Mouse (Mus musculus): Measurements from ENCODE around the gene Sorcs3. TPM values are rescaled to one million over a fixed set of nuclear protein-coding genes. Genes with fewer than 3 reads are reported as not detected.

The Sorcs3 gene
- total RNA-seq, 1 experiment from 2014 or later: not detected

DNA sequence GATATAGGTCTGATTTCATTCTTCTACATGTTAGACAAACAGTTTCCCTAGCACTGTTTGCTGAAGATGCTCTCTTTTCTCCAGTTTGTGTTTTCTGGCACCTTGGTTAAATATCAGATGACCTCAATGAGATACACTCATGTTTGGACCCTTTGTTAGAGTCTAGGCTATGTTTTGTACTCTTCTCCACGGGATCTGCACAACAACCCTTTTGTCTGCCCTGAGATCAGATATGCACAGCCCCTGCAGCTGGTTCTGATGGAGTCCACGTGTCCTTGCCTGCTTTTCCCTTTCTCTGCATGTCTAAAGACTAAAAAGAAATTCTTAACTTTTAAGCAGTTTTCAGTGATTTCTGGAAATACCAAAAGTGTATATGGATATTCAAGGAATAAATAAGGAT is 273.0 kb downstream of the Sorcs3 start:
- no peak for ATAC-seq (replicated peaks; ENCODE audit: low read depth, poor library complexity, severe bottlenecking)

DNA sequence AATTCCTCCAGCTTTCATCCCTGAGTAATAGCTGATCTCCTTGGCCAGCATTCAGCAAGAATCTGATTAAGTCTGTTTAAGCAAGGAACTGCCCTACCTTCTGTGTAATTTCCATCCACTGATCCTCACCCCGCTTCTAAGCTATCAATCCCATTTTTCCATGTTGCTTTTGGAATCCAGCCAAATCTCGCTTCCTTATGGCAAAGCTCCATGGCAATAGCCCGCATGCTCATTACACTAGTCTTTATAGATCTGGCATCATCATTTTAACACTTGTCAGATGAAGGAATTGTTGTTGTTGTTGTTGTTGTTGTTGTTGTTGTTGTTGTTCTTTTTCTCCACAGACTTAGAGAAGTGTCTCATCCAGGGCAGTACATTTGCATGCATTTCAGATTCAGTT is 277.1 kb downstream of the Sorcs3 start:
- no peak for ATAC-seq (replicated peaks; ENCODE audit: low read depth, poor library complexity, severe bottlenecking)

DNA sequence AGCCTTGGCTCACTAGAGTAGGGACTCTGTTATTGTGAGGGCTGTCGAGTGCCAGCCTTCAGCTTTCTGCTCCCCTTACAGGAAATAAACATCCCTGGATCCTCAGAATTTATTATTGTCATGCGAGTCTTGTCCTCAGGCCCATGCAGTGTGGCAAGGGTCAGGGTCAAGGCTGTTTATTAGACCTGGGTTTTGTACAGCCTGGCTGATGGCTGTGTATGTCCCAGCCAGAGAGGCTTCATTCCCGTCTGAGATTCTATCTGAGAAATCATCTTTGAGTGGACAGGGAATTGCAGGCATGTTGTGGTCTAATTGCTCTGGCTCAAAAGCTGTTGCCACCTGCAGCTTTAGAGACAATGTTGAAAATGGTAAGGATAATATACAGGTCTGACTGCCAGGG is 285.3 kb downstream of the Sorcs3 start:
- ATAC-seq (replicated peaks; ENCODE audit: low read depth, poor library complexity, severe bottlenecking): no peak

DNA sequence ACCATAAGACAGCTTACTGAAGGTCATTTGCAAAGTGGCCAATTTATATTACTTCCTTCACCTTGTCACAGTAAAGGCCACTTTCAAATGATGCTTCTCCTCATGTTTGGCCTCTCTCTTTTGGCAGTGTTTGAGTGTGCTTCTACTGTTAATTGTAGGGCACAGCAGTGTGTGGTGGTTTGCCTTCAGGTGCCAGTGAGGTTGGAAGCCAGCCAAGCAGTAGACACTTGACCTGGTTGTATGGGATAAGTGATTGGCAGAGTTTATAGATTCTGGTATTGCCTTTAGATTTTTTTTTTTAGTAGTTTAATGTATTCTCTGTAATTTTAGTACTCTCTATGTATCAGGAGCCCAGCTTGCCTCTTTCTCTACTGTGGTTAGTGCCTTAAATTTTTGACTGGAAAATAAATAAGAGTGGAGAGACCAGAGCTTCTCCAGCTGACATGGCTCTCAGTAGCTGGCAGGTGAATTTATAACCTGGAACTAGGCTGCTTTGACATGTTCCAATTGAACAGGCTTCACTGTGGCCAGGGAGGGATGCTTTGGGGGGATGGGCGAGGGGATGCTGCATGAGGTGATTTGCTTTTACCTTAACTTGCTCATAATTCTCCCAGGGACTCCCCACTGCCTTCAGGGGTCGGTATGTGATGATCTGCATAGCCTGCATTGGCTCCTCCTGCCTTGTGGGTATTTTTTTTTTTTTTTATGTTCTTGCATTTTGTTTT is 298.2 kb downstream of the Sorcs3 start:
- no peak for ATAC-seq (replicated peaks; ENCODE audit: low read depth, poor library complexity, severe bottlenecking)

DNA sequence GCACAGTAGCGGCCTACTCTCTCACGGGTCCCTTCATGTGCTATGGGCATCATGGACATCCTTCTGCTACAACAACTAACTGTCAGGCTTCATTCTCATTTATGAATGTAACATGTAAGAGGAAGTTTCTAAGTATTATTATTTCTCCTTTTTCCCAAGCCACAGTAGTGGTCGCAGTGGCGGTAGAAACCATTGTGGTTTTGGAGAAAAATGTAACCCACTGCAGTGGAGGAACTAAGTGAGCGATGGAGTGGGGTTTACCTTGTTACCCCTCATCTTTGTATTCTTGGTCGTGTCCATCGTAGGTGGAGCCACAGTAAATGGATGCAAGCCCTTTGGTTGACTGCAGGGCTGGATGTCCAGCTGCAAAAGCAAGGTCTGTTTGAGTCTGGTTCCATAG is 318.0 kb downstream of the Sorcs3 start:
- ATAC-seq (replicated peaks; ENCODE audit: low read depth, poor library complexity, severe bottlenecking): peak; percentile 81

DNA sequence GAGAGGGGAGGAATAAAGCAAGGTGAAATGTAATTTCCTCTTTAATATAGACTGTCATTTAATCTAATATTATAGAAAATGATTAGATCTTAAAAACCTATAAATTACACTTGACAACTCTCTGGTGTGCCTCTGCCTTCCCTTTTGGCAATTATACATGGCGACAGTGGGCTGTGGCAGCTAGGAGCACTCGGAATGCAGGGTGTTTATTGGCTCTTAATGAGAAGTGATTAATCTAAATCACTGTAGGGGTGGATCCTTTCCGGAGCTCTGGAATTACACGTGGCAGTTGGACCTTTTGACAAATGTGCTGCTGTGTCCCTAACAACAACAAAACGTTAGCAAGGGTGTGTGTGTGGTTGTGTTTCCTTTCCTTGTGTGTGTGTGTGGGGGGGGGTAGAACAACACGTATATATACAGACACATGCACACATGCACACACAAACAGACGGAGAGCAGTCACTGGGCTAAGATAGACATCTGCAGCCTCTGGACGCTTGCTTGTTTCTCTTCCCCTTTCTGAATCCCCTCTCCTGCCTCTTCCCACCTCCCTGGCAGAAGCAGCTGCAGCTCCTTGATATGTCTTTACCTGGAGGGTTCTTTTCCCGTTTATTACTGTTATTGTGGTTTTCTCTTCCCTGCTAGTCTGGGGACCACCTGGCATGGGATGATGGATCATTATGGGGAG is 318.8 kb downstream of the Sorcs3 start:
- ATAC-seq (replicated peaks; ENCODE audit: low read depth, poor library complexity, severe bottlenecking): peak; percentile 85

DNA sequence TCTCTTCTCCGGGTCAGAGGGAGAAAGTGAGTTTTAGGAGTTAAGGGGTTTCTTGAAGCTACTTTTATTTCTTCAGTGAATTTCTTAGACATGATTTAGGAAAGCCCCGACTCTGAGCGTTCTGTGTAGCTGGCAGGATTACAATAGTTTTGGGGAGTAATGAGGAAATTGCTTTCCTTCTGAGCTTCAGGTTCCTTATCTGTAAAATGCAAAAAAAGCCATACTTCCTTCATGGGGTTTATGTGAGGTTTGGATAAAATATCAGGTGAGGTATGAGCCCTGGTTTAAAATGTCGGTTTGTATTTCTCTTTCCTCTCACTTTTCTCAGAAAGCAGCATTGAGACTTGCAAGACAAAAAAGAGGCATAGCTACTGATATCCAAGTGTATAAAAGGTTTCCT is 327.8 kb downstream of the Sorcs3 start:
- ATAC-seq (replicated peaks; ENCODE audit: low read depth, poor library complexity, severe bottlenecking): no peak

DNA sequence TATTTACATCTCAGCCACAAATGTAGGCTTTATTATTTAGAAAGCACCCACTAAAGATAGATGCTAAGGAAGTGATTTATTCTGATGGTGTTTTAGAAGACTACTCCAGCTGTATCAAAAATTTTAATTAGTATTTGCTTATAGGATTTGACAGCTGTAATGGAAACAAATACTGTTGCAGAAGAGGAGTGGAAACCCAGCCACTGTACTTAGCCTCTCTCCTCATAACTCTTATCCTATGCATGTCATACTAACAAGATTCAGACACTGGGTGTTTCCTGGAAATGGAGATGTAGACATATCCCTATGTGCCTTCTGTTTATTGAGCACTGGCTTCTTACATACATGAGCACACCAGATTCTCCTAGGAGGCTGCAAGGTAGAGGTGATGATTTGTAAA is 338.5 kb downstream of the Sorcs3 start:
- ATAC-seq (replicated peaks; ENCODE audit: low read depth, poor library complexity, severe bottlenecking): no peak

DNA sequence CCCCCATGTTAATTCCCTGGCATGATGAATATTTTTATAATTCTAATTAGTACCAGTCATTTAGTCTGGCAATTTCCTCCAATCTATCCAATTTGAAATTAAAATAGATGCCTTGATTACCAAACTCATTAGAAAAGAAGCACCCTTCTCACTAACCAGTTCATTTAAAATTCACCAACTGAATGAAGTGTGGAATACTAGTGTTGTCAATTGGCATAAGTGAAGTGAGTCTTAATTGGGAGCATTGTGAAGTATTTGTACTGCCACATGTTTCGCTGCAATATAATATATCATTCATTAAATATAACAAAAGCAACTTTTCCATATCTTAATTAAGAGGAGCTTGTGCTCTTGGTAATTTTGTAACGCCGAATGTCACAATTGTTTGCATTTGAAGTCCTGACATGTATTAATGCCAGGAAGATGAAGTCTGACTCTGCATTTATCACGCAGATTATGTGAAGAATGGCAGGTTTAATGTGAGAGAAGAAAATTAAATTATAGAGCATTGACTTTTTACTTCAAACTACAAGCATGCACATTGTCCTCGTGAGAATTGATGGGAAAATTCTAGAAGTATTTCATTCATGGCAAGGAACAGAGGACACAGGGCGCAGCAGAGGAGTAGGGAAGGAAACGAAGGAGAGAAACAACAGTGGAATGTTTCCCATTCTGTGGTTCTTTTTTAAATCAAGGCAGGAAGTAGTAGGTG is 339.8 kb downstream of the Sorcs3 start:
- no peak for ATAC-seq (replicated peaks; ENCODE audit: low read depth, poor library complexity, severe bottlenecking)

DNA sequence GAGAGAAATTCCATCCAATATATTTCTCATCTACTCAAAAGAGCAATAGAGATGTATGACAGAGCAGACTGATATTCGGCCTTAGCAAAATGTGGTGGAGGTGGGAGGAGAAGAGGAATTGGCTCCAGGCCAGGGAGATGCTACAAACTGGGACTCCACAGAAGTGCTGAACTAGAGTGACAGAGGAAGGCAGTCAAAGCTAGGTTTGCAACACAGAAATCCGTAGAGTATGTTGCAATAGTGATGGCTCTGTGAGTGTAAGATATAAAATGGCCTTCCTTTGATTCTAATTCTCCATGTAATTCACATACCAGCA is 340.3 kb downstream of the Sorcs3 start:
- ATAC-seq (replicated peaks; ENCODE audit: low read depth, poor library complexity, severe bottlenecking): no peak

DNA sequence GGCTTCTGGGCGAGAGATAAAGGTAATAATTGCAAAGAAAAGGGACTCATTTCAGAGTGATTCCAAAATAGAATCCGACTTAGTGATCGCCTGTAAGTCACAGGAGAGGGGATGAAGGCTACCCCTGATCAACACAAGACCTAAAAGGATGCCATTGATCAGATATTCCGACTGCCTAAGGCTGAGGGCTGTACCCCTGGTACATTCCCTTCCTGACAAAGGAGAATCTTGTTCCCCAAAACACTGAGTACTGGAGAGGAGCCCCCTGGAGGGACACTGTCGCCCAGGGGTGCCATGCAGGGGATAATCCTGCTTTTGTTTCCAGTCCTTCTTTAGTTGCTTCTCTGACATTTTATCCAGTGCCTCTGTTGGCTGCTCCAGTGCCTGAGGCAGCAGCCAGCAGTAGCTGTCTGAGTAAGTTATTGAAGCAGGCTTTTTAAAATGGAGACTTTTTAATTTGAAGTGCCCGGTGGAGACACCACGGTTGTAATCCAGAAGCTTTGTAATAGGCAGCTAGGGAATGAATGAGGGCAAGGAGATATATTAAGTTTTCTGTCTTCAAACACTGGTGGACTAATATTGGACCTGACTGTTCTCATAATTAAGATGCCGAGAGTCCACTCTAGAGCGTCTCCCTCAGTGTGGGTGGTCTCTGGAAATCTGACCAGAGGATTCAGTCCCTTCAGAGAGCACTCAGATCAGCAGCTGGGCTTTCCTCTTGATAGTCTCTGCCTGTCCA is 342.5 kb downstream of the Sorcs3 start:
- ATAC-seq (replicated peaks; ENCODE audit: low read depth, poor library complexity, severe bottlenecking): no peak

DNA sequence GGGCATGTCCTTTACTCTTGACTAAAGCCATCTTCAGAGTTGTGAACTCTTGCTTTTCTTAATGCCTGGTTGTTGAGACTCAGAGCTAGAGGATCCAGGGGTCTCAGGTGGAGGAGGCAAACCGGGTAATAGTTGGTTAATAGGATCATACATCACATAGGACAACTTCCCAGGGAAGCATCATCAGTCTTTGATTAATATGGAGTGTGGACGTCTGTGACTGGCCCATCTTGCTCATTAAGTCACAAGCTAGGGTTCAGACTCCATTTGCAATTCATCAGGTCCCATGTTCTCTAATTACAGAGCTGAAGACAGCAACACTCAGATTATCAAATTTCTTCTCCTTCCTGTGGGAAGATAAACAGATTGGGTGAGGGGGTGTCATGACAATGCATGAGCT is 353.6 kb downstream of the Sorcs3 start:
- ATAC-seq (replicated peaks; ENCODE audit: low read depth, poor library complexity, severe bottlenecking): no peak

DNA sequence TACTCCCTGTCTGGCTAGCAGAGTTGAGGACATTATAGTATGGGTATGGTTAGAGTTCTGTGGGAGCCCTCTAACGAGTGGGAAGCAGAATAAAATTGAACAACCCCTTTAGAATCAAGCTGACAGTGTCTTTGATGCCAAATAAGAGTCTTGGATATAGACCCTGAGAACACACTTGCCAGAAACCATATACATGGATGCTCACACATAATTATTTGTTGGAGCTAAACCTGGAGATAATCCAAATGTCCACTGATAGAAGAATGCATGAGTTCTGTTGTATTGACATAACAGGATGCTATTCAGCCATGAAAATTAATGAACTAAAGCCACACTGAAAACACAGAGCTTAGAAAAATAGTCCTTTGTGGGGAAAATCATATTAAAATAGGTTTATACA is 369.9 kb downstream of the Sorcs3 start:
- ATAC-seq (replicated peaks; ENCODE audit: low read depth, poor library complexity, severe bottlenecking): no peak

DNA sequence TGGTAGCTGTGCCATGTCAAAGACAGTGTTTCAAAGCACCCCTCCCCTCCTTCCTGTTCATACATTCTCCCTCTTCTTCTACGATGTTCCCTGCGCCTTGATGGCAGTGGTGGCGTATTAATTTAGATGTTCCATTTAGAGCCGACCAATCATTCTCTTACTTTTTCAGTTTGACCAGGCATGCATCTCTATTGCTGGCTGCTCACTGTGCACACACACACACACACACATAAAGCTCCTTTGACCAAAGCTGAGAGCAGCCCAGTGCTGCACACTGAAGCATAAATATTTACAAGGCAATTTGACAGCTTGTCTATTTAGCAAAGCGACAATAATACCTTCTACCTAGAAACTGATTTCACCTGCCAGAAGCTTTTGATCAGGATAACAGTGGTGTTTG is 371.3 kb downstream of the Sorcs3 start:
- ATAC-seq (replicated peaks; ENCODE audit: low read depth, poor library complexity, severe bottlenecking): no peak

DNA sequence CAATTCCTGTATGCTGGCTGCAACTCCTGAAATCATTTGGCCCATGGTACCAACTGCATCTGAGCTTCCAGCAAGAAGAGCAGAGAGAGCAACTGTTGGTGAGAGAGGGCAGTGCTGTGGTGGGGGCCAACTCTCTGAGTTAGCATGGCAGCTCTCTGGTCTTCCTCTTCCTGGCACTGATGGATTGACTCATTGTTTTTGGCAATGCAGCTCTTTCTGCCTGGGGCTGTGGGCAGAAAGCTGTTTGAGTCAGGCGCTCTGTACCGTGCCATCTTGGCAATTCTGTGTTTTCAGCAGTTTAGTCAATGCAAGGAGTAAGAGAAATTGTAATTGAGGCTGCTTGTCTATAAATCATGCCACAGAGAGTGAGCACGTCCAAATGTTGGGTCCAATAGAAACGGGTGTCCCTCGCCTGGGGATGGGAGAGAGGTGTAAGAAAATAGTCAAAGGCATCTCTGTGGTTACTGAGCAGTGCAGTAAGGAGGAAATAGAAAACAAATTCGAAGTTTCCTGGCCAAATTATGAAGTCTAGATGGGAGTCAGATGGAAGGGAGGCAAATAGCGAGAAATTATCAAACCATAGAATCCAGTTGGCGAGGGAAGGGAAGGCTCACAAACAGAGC is 379.2 kb downstream of the Sorcs3 start:
- no peak for ATAC-seq (replicated peaks; ENCODE audit: low read depth, poor library complexity, severe bottlenecking)

DNA sequence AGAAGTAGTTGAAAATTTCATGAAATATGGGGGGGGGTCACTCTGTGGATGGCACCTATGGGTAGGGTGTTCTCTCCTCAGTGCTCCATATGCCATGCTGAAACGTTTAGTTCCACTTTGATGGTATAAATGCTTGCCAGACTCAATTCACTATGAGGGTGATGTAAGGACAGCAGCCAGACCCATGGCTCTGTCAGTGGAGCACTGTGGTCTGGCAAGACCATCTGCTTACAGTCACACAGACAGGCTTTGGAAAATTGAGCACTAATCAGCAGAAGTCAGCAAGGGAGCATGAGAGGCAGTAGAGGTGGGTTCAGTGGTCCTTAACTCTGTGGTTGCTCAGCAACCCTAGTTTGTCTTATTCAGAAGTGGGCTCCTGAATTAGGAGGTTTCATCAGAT is 411.1 kb downstream of the Sorcs3 start:
- no peak for ATAC-seq (replicated peaks; ENCODE audit: low read depth, poor library complexity, severe bottlenecking)

DNA sequence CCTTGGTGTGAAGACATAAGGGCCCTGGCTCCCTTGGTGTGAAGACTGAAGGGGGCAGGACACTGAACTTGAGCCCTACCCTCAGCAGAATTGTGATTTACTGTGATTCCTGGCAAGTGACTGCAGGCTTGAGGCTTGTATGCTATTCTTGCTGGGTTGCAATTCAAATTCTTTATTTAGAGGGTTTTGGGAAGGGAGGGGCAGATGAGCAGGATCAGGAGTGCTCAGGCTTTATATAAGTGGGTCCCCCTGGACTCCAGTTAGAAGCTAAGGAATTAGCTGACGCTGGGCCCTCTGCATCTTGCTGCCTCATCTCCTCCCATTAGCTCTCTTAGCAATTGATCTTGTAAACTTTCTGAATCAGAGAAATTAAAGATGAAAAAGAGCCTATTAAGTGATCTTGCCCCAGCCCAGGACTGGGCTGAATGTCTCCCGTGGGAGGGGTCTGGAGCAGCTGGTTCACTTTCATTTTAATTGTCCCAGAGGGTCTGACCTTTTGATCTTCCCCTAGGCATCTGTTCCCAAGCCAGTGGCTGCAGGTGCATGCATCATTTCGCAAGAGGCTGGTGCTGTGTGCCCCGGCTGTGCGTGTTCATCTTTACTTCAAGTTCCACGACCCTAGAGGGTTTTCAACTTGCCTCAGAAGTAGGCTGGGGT is 425.0 kb downstream of the Sorcs3 start:
- ATAC-seq (replicated peaks; ENCODE audit: low read depth, poor library complexity, severe bottlenecking): no peak

DNA sequence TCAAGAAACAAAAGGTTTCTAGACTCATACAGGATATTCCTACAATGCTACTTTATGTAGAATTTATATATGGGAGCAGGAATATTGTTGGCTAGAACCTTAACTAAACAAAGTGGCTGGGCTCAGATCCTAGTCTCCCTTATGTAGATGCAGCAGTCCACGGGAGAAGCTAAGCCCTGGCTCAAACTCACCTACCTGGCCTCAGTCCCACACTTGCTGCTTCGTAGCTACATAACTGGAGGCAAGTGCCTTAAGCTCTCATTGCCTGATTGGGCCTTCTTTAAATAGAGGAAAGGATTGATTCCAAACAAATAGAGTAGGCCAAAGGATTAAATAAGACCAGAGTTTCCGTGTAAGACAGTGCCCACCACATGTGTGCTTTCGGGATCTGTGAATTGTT is 436.7 kb downstream of the Sorcs3 start:
- ATAC-seq (replicated peaks; ENCODE audit: low read depth, poor library complexity, severe bottlenecking): no peak

DNA sequence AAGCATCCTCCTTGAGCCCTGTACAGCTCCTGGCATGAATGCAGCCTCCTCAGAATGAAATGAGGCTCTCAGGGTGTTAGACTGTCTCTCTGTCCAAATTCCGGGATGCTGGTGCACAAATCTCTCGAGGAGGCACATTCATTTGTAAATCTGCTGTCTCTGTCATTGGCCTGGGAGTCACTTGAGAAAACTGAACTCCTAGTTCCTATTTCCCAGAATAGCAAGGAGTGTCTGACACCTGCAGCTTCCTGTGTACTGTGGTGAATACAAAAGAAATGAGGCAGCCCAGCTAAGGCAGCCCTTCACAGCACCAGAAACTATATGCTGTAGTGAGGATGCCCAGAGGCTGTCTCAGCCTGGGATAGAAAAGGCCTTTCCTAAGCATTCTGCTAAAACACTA is 444.1 kb downstream of the Sorcs3 start:
- no peak for ATAC-seq (replicated peaks; ENCODE audit: low read depth, poor library complexity, severe bottlenecking)

DNA sequence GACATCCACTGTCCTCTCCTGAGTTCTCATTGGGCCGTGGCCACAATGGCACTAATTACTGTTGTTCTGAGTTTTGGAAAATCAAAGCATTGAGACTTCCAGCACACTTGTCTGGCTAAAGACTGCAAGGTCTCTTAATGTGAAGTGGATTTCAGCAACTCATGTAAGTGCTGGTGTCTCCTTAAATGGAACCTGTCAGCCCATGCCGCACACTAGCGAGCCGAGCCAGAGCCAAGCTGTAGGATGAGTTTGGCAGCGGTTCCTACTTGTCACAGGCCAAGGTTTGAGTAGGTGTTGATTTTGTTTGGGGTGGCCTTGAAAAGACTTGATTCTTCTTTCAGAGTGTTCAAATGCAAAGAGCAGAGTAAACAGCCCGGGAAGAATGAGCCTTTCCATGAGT is 445.8 kb downstream of the Sorcs3 start:
- no peak for ATAC-seq (replicated peaks; ENCODE audit: low read depth, poor library complexity, severe bottlenecking)
